Mouse (Mus musculus) common myeloid progenitor, adult 5-6 weeks (primary cell): ENCODE measurements around the gene Iqschfp. TPM values are rescaled to one million over a fixed set of nuclear protein-coding genes. Genes with fewer than 3 reads are reported as not detected.

ENCODE experiments used
- ATAC-seq: replicated peaks from 2 replicates; pipeline ENCODE4 v1.8.0; 2016; ENCODE audit warnings: low read depth, mild to moderate bottlenecking, moderate TSS enrichment, inconsistent platforms; ENCODE audit not compliant: poor library complexity, severe bottlenecking
- total RNA-seq: library from RNA; stranded (forward); fragments of 200-1000, 187-1606 nt; gene quantifications from 2 replicates; pipeline ENCODE4 v1.2.3, GENCODE M21; 2017

Gene Iqschfp
- total RNA-seq, 1 experiment from 2014 or later = not detected

DNA sequence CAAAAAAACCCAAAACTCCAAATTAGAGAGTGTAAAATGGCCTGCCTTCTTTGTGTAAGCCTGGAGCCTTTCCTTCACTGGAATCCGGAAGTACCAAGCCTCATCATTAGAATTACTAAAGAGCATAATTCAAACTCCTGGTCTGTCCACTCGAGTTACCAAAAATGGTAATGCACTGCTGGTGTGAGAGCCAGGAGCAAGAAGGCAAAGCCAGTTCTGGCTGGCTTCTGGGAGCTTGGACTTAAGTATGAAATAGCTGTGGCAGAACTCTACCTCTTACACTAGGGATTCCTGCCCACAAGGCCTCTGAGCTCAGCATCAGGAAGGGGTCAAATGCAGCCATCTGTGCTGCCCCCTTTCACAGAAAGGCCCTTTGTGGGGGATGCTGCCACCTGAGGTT, 585.4 kb downstream of the Iqschfp start:
- no peak for ATAC-seq

DNA sequence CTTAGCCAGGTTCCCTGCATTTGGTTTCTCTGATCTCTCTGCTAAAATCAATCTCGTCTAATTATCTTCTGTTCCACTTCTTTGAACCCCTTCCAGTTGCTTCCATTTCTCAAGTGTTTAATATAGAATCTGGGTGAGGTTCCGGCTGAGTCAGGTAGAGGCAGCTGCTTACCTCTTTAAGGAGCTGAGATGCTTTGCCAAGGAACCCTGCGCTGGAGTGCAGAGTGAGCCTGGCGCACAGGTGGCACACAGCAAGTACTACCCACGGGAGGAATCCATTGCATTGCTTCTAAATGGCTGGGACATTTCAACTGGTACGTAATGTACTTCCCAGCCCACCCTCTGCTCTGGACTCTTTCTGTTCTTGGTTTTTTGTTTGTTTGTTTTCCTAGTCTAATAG, 587.2 kb downstream of the Iqschfp start:
- no peak for ATAC-seq

GRCm38 (mm10) chr3:68483517-68483916, 591.5 kb downstream of the Iqschfp start:
- no peak for ATAC-seq

DNA sequence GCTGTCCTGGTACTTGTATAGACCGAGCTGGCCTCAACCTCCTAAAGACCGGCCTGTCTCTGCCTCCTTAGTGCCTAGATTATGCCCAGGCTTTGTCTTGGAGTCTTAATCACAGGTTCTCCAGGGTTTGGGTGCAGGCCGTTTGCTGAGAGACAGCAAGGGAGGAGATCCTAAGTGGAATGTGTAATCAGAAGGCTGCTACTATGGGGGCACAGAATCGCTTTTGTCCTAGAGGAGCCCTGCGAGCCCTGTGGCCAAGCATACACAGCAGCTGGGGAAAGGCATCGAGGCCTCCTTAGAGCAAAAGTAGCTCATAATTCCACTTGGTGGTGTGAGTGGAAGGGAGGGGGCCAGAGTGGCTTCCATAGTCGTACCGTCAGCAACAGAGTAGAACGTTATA, 592.0 kb downstream of the Iqschfp start:
- no peak for ATAC-seq

DNA sequence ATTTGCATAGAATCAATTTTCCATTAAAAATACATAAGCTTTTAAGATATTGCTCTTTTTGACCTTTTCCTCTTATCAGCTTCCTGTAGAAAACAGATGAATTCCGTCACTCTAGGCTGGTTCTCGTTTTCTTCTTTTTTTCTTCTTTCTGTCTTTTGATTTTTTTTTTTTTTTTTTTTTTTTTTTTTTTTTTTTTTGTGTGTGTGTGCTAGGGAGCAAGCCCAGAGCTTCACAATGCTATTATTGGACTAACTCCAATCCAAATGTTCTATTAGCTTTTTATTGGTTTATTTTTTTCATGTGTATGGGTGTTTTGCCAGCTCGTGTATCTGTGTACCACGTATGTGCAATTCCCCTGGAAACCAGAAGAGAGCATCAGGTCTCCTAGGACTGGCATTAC, 592.5 kb downstream of the Iqschfp start:
- no peak for ATAC-seq

- no peak for ATAC-seq
Measured at GRCm38 (mm10) chr3:68487621-68488020, 595.6 kb downstream of the Iqschfp start.

DNA sequence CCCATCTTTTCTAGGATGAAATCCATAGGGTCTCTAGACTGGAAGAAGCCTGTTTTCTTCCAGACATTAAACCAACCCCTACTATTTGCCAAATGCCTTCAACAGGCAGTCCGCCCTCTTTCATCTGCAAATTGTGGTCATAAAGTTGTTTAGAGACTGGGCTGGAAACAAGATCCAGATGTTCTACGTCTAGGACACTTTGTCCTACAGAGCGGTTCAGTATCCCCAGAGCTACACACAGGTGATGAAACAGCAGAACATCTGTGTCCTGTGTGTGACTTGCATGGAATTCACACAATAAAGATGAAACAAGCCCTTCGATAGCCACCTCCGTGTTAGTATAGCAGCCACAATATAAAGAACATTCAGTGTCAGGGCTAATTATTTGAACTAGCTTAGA, 596.3 kb downstream of the Iqschfp start:
- ATAC-seq = no peak

DNA sequence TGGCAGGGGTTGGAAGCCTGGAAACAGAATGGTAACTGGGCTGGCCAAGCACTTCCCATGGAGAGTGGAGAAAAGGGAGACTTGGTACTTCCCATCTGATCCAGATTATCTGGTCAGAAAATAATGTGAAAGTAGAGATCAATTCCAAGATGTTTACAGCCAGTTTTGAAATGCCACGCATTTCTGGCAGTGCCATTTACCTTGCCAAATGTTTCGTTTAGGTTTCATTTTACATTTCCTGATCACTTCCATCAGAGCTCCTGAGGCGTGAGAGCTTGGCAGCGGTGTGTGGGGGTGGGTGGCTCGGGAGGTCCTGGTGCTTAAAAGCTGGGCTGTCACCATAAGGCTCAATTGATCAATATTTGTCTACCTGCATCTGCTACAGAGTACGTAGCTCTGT, 599.5 kb downstream of the Iqschfp start:
- ATAC-seq = no peak

GRCm38 (mm10) chr3:68492066-68492465, 600.0 kb downstream of the Iqschfp start:
- no peak for ATAC-seq

GRCm38 (mm10) chr3:68492513-68492912, 600.5 kb downstream of the Iqschfp start:
- ATAC-seq = no peak

DNA sequence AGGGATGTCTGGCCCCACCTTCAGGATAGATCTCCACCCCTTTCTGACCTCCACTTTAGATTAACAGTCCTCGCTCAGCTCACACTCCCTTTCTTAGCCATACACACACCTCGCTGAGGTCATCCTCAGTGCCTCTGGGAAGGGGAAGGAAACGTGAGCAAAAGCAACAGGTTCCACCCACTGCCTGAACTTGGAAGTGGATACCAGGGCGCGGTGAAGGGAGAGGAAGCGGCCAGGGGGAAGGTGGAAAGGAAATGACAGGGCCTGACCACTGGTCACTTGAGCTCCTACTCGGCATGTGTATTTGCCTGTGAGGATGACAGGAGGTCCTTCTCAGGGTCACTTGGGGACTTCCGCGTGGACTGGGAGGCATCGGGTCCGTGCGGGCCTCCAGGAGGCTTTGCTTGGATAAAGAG, 601.1 kb downstream of the Iqschfp start:
- peak; percentile 46 for ATAC-seq

- ATAC-seq = peak; percentile 23
Measured at GRCm38 (mm10) chr3:68493586-68494295, 601.7 kb downstream of the Iqschfp start.

DNA sequence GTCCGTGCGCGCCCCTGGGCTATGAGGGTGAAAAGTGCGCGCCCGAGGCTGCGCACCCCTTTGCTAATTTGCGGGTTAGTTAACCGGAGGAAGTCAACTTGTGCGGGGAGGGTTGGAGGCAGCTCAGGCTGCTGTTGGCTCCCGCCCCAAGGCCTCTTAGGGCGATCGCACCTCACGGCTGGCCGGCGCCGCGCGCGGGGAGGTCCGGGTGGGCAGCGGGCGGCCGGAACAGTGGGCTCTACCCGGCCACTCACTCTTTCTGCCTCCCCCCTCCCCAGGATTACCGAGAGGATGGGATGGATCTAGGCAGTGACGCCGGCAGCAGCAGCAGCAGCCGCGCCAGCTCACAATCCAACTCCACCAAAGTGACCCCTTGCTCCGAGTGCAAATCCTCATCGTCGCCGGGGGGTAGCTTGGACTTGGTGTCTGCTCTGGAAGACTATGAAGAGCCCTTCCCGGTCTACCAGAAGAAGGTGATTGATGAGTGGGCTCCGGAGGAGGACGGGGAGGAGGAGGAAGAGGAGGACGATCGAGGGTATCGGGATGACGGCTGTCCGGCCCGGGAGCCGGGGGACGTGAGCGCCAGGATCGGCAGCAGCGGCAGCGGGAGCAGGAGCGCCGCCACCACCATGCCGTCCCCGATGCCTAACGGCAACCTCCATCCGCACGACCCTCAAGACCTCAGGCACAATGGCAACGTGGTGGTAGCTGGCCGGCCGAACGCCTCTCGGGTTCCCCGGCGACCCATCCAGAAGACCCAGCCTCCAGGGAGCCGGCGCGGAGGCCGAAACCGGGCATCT, 602.5 kb downstream of the Iqschfp start:
- ATAC-seq = peak; percentile 17

DNA sequence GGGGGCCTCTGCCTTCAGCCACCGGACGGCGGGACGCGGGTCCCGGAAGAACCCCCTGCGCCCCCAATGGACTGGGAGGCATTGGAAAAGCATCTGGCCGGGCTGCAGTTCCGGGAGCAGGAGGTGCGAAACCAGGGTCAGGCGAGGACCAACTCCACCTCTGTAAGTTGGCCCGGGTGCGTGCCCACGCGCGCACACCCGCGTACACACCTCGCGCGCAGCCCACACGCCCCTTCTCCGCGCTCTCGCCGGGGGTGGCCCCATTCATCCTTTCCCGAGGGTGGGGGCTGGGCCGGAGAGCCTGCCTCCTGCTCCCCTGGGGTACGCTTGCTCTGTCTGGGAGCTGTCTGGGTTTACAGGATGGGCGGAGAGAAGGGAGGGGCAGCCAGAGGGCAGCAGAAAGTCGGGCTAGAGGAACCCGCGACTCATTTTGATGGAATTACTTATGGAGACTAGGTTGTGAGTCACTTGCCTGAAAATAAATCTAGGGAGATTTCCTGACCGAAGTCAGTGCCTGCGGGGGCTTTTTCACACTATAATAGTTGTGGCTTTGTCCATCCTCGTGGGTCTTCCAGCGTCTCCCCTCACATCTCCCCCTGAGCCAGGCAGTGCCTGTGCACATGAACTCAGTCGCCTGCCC, 603.2 kb downstream of the Iqschfp start:
- peak; percentile 20 for ATAC-seq

DNA sequence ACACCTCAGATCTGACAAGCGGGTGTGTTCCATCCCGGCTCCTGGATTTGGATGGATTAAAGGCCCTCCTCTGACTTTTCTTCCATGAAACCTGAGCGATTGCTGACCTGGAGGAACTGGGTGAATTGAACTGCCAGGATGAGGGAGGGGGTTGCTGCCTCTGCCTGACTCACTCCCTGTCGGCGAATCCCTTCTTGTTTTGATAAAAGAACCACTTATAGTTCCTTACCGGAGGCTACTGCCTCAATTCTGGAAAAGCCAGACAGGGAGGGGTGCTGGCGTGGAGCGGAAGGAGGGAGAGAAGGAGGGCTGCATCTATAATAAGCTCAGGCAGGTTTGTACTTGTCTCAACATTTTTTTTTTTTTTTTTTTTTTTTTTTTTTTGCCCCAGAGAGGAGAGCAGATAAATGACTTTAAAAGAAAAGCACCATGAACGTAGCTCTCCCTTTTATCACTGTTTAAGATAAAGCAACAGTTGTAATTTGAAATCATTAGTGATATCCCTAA, 603.8 kb downstream of the Iqschfp start:
- no peak for ATAC-seq

GRCm38 (mm10) chr3:68496513-68496912, 604.5 kb downstream of the Iqschfp start:
- ATAC-seq = no peak

- peak; percentile 60 for ATAC-seq
Measured at GRCm38 (mm10) chr3:68499532-68500152, 607.6 kb downstream of the Iqschfp start.

DNA sequence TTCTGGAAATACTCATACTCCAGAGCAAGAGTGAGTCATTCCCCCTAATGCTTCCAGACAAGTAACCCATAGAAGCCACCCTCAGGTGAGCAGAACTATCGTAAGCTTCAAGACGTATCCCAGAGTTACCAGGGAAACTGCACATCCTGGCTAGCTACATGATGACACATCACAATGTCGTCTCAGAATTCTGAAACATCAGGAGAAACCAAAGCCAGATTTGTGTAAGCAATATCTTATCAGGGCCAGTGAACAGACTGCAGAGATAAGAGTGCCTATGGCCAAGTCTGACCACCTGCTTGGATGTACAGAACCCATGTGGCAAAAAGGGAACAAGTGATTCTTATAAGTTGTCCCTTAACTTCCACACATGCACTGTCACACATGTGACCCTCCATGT, 612.8 kb downstream of the Iqschfp start:
- ATAC-seq = no peak

DNA sequence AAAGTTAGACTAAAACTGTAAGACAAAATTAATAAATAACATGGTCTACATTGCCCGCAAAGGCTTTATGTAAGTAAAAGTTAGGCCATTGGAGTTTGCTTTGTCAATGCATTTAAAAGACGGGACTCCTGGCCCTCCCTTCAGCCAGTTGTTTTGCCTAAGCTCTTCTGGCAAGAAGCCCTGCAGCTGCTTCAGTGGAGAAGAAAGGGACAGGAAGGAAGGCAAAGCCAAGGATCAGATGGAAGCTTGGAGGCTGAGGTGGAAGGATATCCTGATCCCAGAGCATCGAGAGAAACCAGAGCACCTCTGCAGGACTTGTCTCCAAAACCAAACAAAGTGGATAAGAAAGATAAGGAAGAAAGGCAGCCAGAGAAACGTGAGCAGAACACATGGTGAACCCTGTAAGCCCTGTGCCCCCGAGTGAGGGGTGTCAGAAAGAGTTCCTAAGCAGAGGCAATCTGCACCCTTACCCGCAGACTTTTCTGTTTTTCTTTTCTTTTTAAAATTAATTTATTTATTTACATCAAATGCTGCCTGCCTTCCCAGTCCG, 614.8 kb downstream of the Iqschfp start:
- ATAC-seq = no peak

DNA sequence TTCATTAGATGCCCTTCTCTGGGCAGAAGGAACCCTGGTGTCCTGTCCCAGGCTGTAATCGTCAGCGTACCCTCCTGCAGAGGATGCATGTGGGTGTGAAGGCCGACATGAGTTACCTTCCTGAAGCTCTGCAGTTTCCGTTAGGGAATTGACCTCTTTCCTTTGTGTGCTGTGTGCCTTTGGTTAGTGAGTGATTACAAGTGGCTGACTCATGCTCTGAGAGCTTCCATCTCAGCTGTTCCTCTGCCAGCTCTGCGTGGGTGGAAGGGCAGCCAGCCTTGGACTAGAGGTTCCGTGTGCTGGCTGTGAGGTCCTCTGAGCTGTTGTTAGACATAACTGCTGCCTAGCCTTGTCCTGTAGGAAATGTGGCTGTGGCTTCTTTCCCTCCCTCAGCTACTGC, 616.6 kb downstream of the Iqschfp start:
- ATAC-seq = peak; percentile 80
